Mouse (Mus musculus) urinary bladder, adult 2 months (tissue): ENCODE results near the gene Ptch1. TPM values are rescaled to one million over a fixed set of nuclear protein-coding genes. Genes with fewer than 3 reads are reported as not detected.

ENCODE experiments used
- DNase-seq: peaks from one replicate; pipeline ENCODE4 v3.0.0; 2022; ENCODE audit warnings: low spot score
- polyA plus RNA-seq: library from polyadenylated mRNA; depleted of rRNA; stranded (reverse); fragments of >200 nt; gene quantifications from 2 replicates; pipeline ENCODE4 v1.2.3, GENCODE M21; 2012; rRNA removed

Gene Ptch1
- polyA plus RNA-seq, 1 experiment, result 29.6 TPM

DNA sequence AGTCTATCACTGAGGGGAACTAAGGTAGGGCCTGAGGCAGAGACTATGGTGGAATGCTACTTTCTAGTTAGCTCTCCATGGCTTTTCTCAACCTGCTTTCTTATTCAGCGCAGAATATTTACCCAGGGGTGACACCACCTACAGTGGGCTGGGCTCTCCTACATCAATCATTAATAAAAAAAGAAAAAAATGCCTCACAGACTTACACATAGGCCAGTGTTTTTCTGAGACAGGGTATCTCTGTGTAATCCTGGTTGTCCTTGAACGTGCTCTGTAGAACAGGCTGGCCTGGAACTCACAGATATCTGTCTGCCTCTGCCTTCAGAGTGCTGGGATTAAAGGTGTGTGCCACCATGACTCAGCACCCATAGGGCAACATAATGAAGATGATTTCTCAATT is 73.9 kb downstream of the Ptch1 start:
- DNase-seq, result no peak

DNA sequence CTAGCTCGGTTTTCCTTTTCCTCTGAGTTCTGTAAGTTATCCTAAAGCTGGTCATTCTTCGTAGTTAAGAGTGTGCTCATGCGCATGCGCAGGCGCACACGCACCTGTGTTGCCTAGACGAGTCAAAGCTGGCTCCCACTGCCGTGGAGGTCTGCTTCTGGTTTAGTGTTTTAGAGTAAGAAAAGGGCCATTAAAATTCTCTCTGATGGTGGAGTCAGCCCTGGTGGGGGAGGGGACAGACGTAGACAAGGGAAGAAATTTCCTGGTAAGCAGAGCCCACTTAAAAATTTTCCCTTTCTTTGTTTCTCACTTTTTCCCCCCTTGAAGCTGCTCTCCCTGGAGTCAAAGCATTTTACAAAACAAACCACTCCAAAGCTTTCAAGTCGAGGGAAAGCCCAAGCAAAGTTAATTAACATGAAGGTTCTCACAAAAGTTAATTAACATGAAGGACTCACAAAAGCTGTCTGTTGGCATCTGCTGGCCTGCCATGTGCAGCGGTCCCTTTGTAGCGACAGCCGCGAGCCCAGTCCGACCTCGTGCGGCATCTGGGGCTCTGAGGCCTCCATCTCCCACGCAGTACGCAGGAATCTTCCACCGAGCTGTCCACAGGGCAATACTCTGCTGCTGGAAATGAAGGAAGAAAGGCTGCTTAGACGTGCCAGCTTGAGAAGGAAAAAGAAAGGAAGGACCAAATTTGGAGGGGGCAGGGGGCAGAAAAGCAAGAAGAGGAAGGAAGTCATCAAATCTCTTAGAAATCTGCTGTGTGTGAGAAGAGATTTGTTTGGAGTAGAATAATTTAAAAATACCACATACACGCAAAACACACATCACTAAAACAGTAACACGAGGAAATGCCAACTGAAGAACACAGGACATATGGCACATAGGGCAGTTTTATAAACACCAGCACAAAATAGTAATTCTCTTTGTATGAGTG is 76.5 kb downstream of the Ptch1 start, which contains the start of gene Fancc:
Fancc (minus strand) TSS at position 633 of the 937 bp plus-strand sequence.
- DNase-seq, result no peak

DNA sequence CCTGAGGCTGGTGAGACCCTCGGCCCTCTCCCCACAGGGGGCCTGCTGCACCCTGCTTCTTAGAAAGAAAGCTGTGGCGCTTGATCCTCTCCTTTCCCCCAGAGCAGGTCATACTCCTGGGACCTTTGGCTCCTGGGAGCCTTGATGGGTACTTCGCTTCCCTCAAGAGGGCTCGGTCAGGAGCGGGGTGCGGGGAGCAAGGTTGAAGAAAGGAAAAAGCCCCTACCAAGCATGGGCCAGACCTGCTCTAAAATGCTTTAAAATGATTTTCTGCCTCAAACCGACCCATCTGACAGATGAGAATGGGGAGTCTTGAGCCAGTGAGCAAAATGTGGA is 85.7 kb downstream of the Ptch1 start:
- no peak for DNase-seq

DNA sequence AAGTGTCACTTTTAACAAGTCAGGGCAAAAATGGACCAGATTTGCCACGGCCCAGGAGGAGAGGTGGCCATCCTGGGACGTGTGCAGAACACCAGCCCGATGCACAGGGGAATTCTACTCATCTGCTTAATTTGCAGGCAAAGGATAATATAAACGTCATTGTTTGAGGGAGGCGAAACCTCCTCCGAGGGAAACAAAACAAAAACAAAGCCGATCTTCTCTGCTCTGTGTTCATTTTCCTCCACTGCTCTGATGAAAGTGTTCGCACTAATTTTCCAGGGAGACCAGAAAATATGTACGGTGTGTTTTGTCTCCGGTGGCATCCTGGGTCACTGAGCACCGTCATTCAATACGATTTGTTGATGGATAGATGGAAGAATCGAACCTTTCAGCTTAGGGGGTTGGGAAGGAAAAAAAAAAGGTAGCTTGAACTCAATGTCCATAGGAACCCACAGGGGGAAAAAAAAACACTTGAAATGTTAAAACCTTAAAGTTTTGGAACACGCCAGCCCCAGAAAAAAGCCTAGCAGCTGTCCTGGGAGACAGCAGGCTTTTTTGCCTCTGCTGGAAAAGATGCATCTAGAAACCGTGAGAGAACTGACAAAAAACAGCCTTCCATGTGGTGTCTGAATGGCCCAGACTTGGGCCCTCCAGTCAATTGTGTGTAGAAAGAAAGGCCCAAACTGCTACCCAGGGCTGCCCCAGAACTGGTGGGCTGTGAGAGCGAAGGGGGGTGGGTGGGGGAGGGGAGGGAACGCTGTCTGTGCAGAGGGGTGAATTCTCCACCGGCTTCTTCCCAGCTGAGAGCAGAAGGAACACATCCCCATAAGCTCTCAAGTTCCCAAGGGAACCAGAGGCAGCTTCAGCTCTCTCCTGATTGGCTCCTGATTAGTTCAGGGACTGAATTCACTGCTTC is 86.3 kb downstream of the Ptch1 start:
- no peak for DNase-seq

DNA sequence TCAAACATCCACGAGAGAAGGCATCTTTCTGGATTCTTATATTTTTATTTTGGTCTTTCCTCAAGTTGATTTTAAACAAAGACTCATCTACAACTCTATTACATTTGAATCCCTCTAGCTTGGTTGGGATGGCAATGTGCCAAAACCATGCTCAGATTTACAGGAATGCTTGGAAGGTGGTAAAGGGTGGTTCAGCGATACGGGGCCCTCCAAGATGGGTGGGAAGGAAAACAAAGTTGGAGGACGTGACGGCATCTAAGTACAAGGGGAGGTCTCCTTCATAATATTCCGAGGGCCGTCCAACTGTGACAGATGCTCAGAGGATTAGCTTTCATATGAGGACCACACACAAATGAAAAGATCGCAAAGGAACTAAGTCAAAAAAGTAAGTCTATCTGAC is 98.0 kb downstream of the Ptch1 start:
- no peak for DNase-seq

Other genes starting within 250 kb of the Ptch1 start
- gene Fancc, start 76.3 kb downstream of the Ptch1 start, polyA plus RNA-seq, result 26.7 and 29.2 TPM in 2 replicates
- 21.7 and 22.3 TPM in 2 replicates for gene Ercc6l2, start 241.6 kb upstream of the Ptch1 start, polyA plus RNA-seq